ENCODE assay signal across 18 mouse cellular contexts in genomic region chr3:159143867-159144266, GRCm38 (mm10).
DNase-seq lines count a peak whose midpoint lies in the region; ATAC-seq lines count a peak whose summit lies in the region.
"Had no signal": no experiment of that assay in that cellular context is flagged by ENCODE, and none has a peak within 500 bp of the region (broad histone marks: within the 10 kb centered on the region; RNA-seq: fewer than 3 reads in every experiment).

No protein-coding gene starts in this region.

- H3K4me2 ChIP-seq in forebrain, embryonic 13.5 days, result no peak overlapping the region
- H3K4me2 ChIP-seq in midbrain, embryonic 16.5 days (ENCODE audit: low read length), result no peak overlapping the region
- H3K4me2 ChIP-seq: heart, embryonic 13.5 days; limb, embryonic 13.5 days; liver, embryonic 15.5 days; neural tube, embryonic 12.5 days had no signal

- H3K27ac ChIP-seq in forebrain, embryonic 13.5 days, result no peak overlapping the region
- H3K27ac ChIP-seq in midbrain, embryonic 16.5 days (ENCODE audit: low read length), result no peak overlapping the region
- H3K27ac ChIP-seq: heart, embryonic 13.5 days; limb, embryonic 13.5 days; liver, embryonic 15.5 days; neural tube, embryonic 12.5 days had no signal

- H3K27me3 ChIP-seq in forebrain, embryonic 13.5 days, result no peaks in the 10 kb centered on the region
- H3K27me3 ChIP-seq in midbrain, embryonic 16.5 days (ENCODE audit: control insufficient read depth, insufficient read depth, low read depth, low read length), result no peaks in the 10 kb centered on the region
- H3K27me3 ChIP-seq: CH12.LX; heart, embryonic 13.5 days; limb, embryonic 13.5 days; liver, embryonic 15.5 days; neural tube, embryonic 12.5 days had no signal

- H3K4me1 ChIP-seq in forebrain, embryonic 13.5 days, result no peaks in the 10 kb centered on the region
- no peaks in the 10 kb centered on the region for H3K4me1 ChIP-seq in midbrain, embryonic 16.5 days (ENCODE audit: control insufficient read depth, insufficient read depth, low read length)
- H3K4me1 ChIP-seq: heart, embryonic 13.5 days; limb, embryonic 13.5 days; liver, embryonic 15.5 days; neural tube, embryonic 12.5 days had no signal

- peak; percentile 71; the same call in 1 of the 2 replicates for ATAC-seq in forebrain, embryonic 13.5 days
- peak; percentile 88 for ATAC-seq in midbrain, embryonic 16.5 days
- ATAC-seq: intestine, embryonic 16.5 days had no signal

- 43% methylated on average over 2 of the region's 2 CpGs for WGBS in forebrain, embryonic 13.5 days
- 34% methylated on average over 2 of the region's 2 CpGs for WGBS in midbrain, embryonic 16.5 days

- no peak overlapping the region for H3K4me3 ChIP-seq in forebrain, embryonic 13.5 days
- H3K4me3 ChIP-seq in midbrain, embryonic 16.5 days (ENCODE audit: low read depth, low read length), result no peak overlapping the region
- H3K4me3 ChIP-seq: heart, embryonic 13.5 days; limb, embryonic 13.5 days; liver, embryonic 15.5 days; neural tube, embryonic 12.5 days had no signal

- no peaks in the 10 kb centered on the region for H3K36me3 ChIP-seq in forebrain, embryonic 13.5 days (ENCODE audit: poor library complexity, severe bottlenecking)
- H3K36me3 ChIP-seq in midbrain, embryonic 16.5 days (ENCODE audit: control insufficient read depth, insufficient read depth, low read length), result no peaks in the 10 kb centered on the region
- H3K36me3 ChIP-seq: heart, embryonic 13.5 days; limb, embryonic 13.5 days; liver, embryonic 15.5 days; neural tube, embryonic 12.5 days had no signal

- DNase-seq in embryo, embryonic 10 days (ENCODE audit: low spot score), result peak; percentile 4
- DNase-seq in embryo, embryonic 9.5 days (ENCODE audit: extremely low spot score), result no peak
- peak; percentile 3 to 22 for DNase-seq in left cerebral cortex, postnatal 25 days (ENCODE audit: low spot score in 2 of 2)
- no peak for DNase-seq in left cerebral cortex, postnatal 36 days (ENCODE audit: low spot score in 2 of 2)
- no peak for DNase-seq in kidney, postnatal 25 days
- DNase-seq in gastrocnemius, postnatal 10 days, result no peak
- DNase-seq: adrenal gland, postnatal 36 days; cerebellum, postnatal 25 days; kidney, postnatal 14 days; lung, postnatal 14 days had no signal

- no peaks in the 10 kb centered on the region for H3K9me3 ChIP-seq in forebrain, embryonic 13.5 days (replicated peaks)
- no peaks in the 10 kb centered on the region for H3K9me3 ChIP-seq in midbrain, embryonic 16.5 days (replicated peaks; ENCODE audit: control insufficient read depth, low read length, poor library complexity, severe bottlenecking)
- H3K9me3 ChIP-seq: heart, embryonic 13.5 days; limb, embryonic 13.5 days; liver, embryonic 15.5 days; neural tube, embryonic 12.5 days had no signal

- no peak overlapping the region for H3K9ac ChIP-seq in forebrain, embryonic 13.5 days
- H3K9ac ChIP-seq in midbrain, embryonic 16.5 days (ENCODE audit: low read depth, low read length), result no peak overlapping the region
- H3K9ac ChIP-seq: heart, embryonic 13.5 days; limb, embryonic 13.5 days; liver, embryonic 15.5 days; neural tube, embryonic 12.5 days had no signal

- intact Hi-C loops in left cerebral cortex, postnatal 25 days (cut with DNase I), result loop anchor here (10.0 kb wide), 1 partner anchor 579 kb away; the partner anchor contains the start of gene Lrrc7
- intact Hi-C loops in left cerebral cortex, postnatal 36 days (cut with DNase I), result loop anchor here (5.0 kb wide), 1 partner anchor 582 kb away; the partner anchor contains the start of gene Lrrc7

Comparison
In these comparisons a context has a peak if more than half of its experiments do, and no peak if none do; other contexts are left out.
1. DNase-seq: peak in embryo, embryonic 10 days (single experiment) and left cerebral cortex, postnatal 25 days (2 of 2); none in embryo, embryonic 9.5 days (single experiment), left cerebral cortex, postnatal 36 days (0 of 2), kidney, postnatal 25 days (0 of 2) and gastrocnemius, postnatal 10 days (single experiment).